ENCODE assay signal across 51 mouse cellular contexts in the genomic region with DNA sequence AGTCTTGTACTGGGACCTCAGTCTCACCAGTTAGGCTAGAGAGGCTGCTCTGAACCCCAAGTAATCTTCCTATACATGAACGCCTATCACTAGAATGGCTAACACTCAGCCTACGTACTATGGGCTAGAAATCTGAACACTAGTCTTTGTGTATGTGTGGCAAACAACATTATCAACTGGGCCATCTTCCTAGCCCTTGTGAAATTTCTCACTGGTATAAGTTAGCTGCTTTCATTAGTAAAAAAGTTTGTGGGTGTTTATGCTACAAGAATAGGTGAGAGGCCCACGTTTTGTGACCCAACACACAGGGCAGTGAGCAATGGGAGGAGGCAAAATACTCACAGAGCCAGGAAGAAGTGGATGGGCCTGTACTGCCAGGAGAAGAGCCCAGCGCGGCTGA. TPM values are rescaled to one million over a fixed set of nuclear protein-coding genes. Genes with fewer than 3 reads are reported as not detected.
"Had no signal": no experiment of that assay in that cellular context is flagged by ENCODE, and none has a peak within 500 bp of the region (broad histone marks: within the 10 kb centered on the region; RNA-seq: fewer than 3 reads in every experiment).

No protein-coding gene starts in this region.

- H3K36me3 ChIP-seq: heart, embryonic 10.5 days; heart, embryonic 12.5 days; heart, embryonic 13.5 days; heart, embryonic 15.5 days; hindbrain, embryonic 10.5 days; hindbrain, embryonic 12.5 days; hindbrain, embryonic 13.5 days; hindbrain, embryonic 15.5 days; intestine, embryonic 15.5 days; kidney, embryonic 15.5 days had no signal

- H3K27me3 ChIP-seq: heart, embryonic 12.5 days; heart, embryonic 13.5 days; heart, embryonic 15.5 days; hindbrain, embryonic 12.5 days; hindbrain, embryonic 13.5 days; hindbrain, embryonic 15.5 days; intestine, embryonic 15.5 days; kidney, embryonic 15.5 days had no signal

- ATAC-seq: hindbrain, embryonic 16.5 days; inflammation-experienced regulatory T-cells, adult 6 months; intestine, embryonic 15.5 days; intestine, embryonic 16.5 days; intestine, postnatal 0 days had no signal

- H3K9me3 ChIP-seq: heart, embryonic 10.5 days; heart, embryonic 12.5 days; heart, embryonic 13.5 days; heart, embryonic 15.5 days; hindbrain, embryonic 10.5 days; hindbrain, embryonic 12.5 days; hindbrain, embryonic 13.5 days; hindbrain, embryonic 15.5 days; intestine, embryonic 15.5 days; kidney, embryonic 15.5 days had no signal

- H3K4me2 ChIP-seq: heart, embryonic 11.5 days; heart, embryonic 12.5 days; heart, embryonic 13.5 days; heart, embryonic 15.5 days; hindbrain, embryonic 12.5 days; hindbrain, embryonic 13.5 days; hindbrain, embryonic 14.5 days; hindbrain, embryonic 15.5 days; intestine, embryonic 15.5 days; kidney, embryonic 15.5 days had no signal

- H3K27ac ChIP-seq: heart, embryonic 10.5 days; heart, embryonic 13.5 days; heart, embryonic 15.5 days; hindbrain, embryonic 10.5 days; hindbrain, embryonic 12.5 days; hindbrain, embryonic 13.5 days; hindbrain, embryonic 14.5 days; hindbrain, embryonic 15.5 days; intestine, embryonic 15.5 days; kidney, embryonic 15.5 days; kidney, postnatal 0 days; layer of hippocampus, adult 2 months; left cerebral cortex, adult 2 months had no signal

- H3K4me3 ChIP-seq: heart, embryonic 10.5 days; heart, embryonic 12.5 days; heart, embryonic 13.5 days; heart, embryonic 15.5 days; hindbrain, embryonic 10.5 days; hindbrain, embryonic 12.5 days; hindbrain, embryonic 13.5 days; hindbrain, embryonic 15.5 days; intestine, embryonic 15.5 days; kidney, embryonic 15.5 days; layer of hippocampus, adult 2 months; left cerebral cortex, adult 2 months had no signal

- H3K9ac ChIP-seq: heart, embryonic 12.5 days; heart, embryonic 13.5 days; heart, embryonic 15.5 days; hindbrain, embryonic 12.5 days; hindbrain, embryonic 13.5 days; hindbrain, embryonic 14.5 days; hindbrain, embryonic 15.5 days; intestine, embryonic 15.5 days; kidney, embryonic 15.5 days had no signal

- DNase-seq: heart, postnatal 10 days; heart, postnatal 14 days; heart, postnatal 36 days; heart, postnatal 4 days; kidney, adult 11 months; kidney, adult 18-20 months; kidney, adult 2 months; kidney, adult 8-10 months; kidney, adult 9 months; kidney, postnatal 10 days; kidney, postnatal 14 days; kidney, postnatal 25 days; kidney, postnatal 36 days; kidney, postnatal 4 days; layer of hippocampus, adult 9-11 months; layer of hippocampus, postnatal 36 days had no signal

- H3K4me1 ChIP-seq: heart, embryonic 10.5 days; heart, embryonic 12.5 days; heart, embryonic 13.5 days; heart, embryonic 15.5 days; hindbrain, embryonic 10.5 days; hindbrain, embryonic 12.5 days; hindbrain, embryonic 13.5 days; hindbrain, embryonic 15.5 days; intestine, embryonic 15.5 days; kidney, embryonic 15.5 days had no signal

RNA-seq across cellular contexts. Expression of gene Spdye4a, which starts 5.7 kb away (rescaled TPM):
- total RNA-seq: heart, postnatal 10 days; heart, postnatal 14 days; heart, postnatal 25 days; heart, postnatal 36 days; heart, postnatal 4 days; hematopoietic stem cell, adult 5-6 weeks; layer of hippocampus, adult 18-20 months; layer of hippocampus, adult 2 months; layer of hippocampus, adult 8-10 months; layer of hippocampus, postnatal 10 days; layer of hippocampus, postnatal 14 days; layer of hippocampus, postnatal 25 days; layer of hippocampus, postnatal 36 days; left cerebral cortex, adult 18-20 months; left cerebral cortex, adult 2 months had no signal
- polyA plus RNA-seq: heart, embryonic 10.5 days; heart, embryonic 11.5 days; heart, embryonic 12.5 days; heart, embryonic 13.5 days; heart, embryonic 14.5 days; heart, embryonic 15.5 days; heart, embryonic 16.5 days; heart, postnatal 0 days; hindbrain, embryonic 10.5 days; hindbrain, embryonic 11.5 days; hindbrain, embryonic 12.5 days; hindbrain, embryonic 13.5 days; hindbrain, embryonic 14.5 days; hindbrain, embryonic 15.5 days; hindbrain, embryonic 16.5 days; inflammation-experienced regulatory T-cells, adult 6 months; intestine, embryonic 14.5 days; intestine, embryonic 15.5 days; intestine, embryonic 16.5 days; intestine, postnatal 0 days; kidney, embryonic 14.5 days; kidney, embryonic 15.5 days; kidney, embryonic 16.5 days; kidney, postnatal 0 days; large intestine, adult 2 months had no signal

RNA-seq across cellular contexts. Expression of gene Spdye4b, which starts 40.2 kb away (rescaled TPM):
- total RNA-seq: heart, postnatal 10 days; heart, postnatal 14 days; heart, postnatal 25 days; heart, postnatal 36 days; heart, postnatal 4 days; hematopoietic stem cell, adult 5-6 weeks; layer of hippocampus, adult 18-20 months; layer of hippocampus, adult 2 months; layer of hippocampus, adult 8-10 months; layer of hippocampus, postnatal 10 days; layer of hippocampus, postnatal 14 days; layer of hippocampus, postnatal 25 days; layer of hippocampus, postnatal 36 days; left cerebral cortex, adult 18-20 months; left cerebral cortex, adult 2 months had no signal
- polyA plus RNA-seq: heart, embryonic 10.5 days; heart, embryonic 11.5 days; heart, embryonic 12.5 days; heart, embryonic 13.5 days; heart, embryonic 14.5 days; heart, embryonic 15.5 days; heart, embryonic 16.5 days; heart, postnatal 0 days; hindbrain, embryonic 11.5 days; hindbrain, embryonic 12.5 days; hindbrain, embryonic 13.5 days; hindbrain, embryonic 14.5 days; hindbrain, embryonic 15.5 days; hindbrain, embryonic 16.5 days; inflammation-experienced regulatory T-cells, adult 6 months; intestine, embryonic 14.5 days; intestine, embryonic 15.5 days; intestine, embryonic 16.5 days; intestine, postnatal 0 days; kidney, adult 2 months; kidney, embryonic 14.5 days; kidney, embryonic 15.5 days; kidney, embryonic 16.5 days; kidney, postnatal 0 days; large intestine, adult 2 months had no signal
